In the genomic region with DNA sequence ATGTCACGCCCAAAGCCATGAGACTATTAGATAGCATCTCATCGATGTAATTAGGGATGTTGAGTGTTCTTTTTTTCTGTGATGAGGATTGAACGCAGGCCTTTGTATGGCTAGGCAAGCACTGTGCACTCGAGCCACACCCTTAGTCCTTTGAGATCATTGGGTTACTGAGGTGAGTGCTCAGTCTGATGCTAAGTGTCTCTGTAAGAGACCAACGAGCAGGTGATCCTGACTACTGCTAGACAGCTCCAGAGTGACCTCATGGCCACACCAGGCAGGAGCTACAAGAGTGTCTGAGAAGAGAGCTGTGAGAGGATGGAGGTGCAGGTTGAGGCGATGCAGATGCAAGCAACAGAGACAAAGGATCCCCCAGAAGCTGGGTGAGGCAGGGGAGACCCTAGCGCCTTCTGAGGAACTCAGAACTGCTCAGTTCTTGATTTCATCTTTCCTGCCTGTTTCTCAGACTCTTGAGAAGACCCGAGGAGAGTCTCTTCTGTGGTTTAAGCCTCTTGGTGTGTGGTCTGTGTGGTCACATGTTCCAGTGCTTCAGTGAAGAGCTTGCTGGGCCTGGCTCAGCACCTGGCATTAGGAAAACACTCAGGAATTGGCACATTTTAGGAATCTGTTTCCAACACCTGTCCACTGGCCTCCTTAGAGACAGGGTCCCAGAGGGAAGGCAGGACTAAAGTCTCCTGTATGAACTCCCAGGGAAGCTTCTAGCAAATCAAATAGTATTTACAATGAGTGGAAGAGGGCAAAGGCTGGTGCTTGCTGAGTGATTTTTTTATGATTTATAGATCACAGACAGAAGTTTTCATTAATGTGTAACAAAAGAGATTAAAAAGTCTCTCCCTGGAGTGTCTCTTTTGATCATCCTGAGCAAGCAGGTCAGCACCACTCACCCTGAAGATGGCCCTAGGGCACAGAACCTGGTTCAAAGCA, we compare ENCODE assay signal across 28 mouse cellular contexts. TPM values are rescaled to one million over a fixed set of nuclear protein-coding genes. Genes with fewer than 3 reads are reported as not detected.
DNase-seq lines count a peak whose midpoint lies in the region; ATAC-seq and TF ChIP-seq lines count a peak whose summit lies in the region.
"Had no signal": no experiment of that assay in that cellular context is flagged by ENCODE, and none has a peak within 500 bp of the region (broad histone marks: within the 10 kb centered on the region; RNA-seq: fewer than 3 reads in every experiment).

No protein-coding gene starts in this region.

- H3K9ac ChIP-seq in lung, embryonic 14.5 days, result no peak overlapping the region
- H3K9ac ChIP-seq: embryonic facial prominence, embryonic 12.5 days; heart, embryonic 12.5 days; hindbrain, embryonic 14.5 days; liver, embryonic 12.5 days; liver, postnatal 0 days; midbrain, embryonic 13.5 days; neural tube, embryonic 15.5 days had no signal

- peak; percentile 56 for ATAC-seq in lung, embryonic 14.5 days (ENCODE audit: insufficient read depth)
- ATAC-seq: forebrain, embryonic 16.5 days; liver, embryonic 12.5 days; liver, postnatal 0 days; midbrain, embryonic 13.5 days had no signal

- 62% methylated on average over 8 of the region's 8 CpGs for WGBS in lung, embryonic 14.5 days
- 85% methylated on average over 8 of the region's 8 CpGs for WGBS in embryonic facial prominence, embryonic 10.5 days

- no peaks in the 10 kb centered on the region for H3K27me3 ChIP-seq in lung, embryonic 14.5 days (ENCODE audit: insufficient read depth, low read length)
- H3K27me3 ChIP-seq in embryonic facial prominence, embryonic 10.5 days (replicated peaks; ENCODE audit: low read depth, poor library complexity, severe bottlenecking), result no peaks in the 10 kb centered on the region
- H3K27me3 ChIP-seq: embryonic facial prominence, embryonic 12.5 days; midbrain, embryonic 13.5 days; neural tube, embryonic 15.5 days had no signal

- H3K4me3 ChIP-seq in lung, embryonic 14.5 days (ENCODE audit: low read depth, low read length), result no peak overlapping the region
- H3K4me3 ChIP-seq in embryonic facial prominence, embryonic 10.5 days, result no peak overlapping the region
- H3K4me3 ChIP-seq: embryonic facial prominence, embryonic 12.5 days; gastrocnemius, adult 2 months; heart, adult 2 months; heart, embryonic 12.5 days; liver, embryonic 12.5 days; megakaryocyte, embryonic 14.5 days; midbrain, embryonic 13.5 days; neural tube, embryonic 15.5 days had no signal

- H3K9me3 ChIP-seq in lung, embryonic 14.5 days (ENCODE audit: low read depth, low read length), result no peaks in the 10 kb centered on the region
- H3K9me3 ChIP-seq in embryonic facial prominence, embryonic 10.5 days, result no peaks in the 10 kb centered on the region; the same call in 1 of the 2 replicates
- H3K9me3 ChIP-seq: embryonic facial prominence, embryonic 12.5 days; liver, embryonic 12.5 days; midbrain, embryonic 13.5 days; neural tube, embryonic 15.5 days had no signal

- H3K36me3 ChIP-seq in lung, embryonic 14.5 days (ENCODE audit: insufficient read depth), result no peaks in the 10 kb centered on the region
- H3K36me3 ChIP-seq in embryonic facial prominence, embryonic 10.5 days (replicated peaks), result no peaks in the 10 kb centered on the region
- H3K36me3 ChIP-seq: embryonic facial prominence, embryonic 12.5 days; heart, embryonic 12.5 days; liver, embryonic 12.5 days; midbrain, embryonic 13.5 days; neural tube, embryonic 15.5 days had no signal

- H3K4me1 ChIP-seq in lung, embryonic 14.5 days (ENCODE audit: insufficient read depth), result no peaks in the 10 kb centered on the region
- H3K4me1 ChIP-seq in embryonic facial prominence, embryonic 10.5 days, result peaks cover 16% of the 10 kb centered on the region
- H3K4me1 ChIP-seq: embryonic facial prominence, embryonic 12.5 days; heart, embryonic 12.5 days; liver, embryonic 12.5 days; neural tube, embryonic 15.5 days had no signal

- no peak for TF ChIP-seq CTCF in lung, embryonic 14.5 days (IDR thresholded peaks at IDR 0.05; ENCODE audit: low read depth)

- 0 out of 2 replicates have a peak overlapping the region, but pooled peaks have one; percentile 7 for H3K27ac ChIP-seq in lung, embryonic 14.5 days (ENCODE audit: low read depth)
- H3K27ac ChIP-seq in embryonic facial prominence, embryonic 10.5 days (replicated peaks), result peak overlapping the region; percentile 48; the same call in 1 of the 2 replicates
- H3K27ac ChIP-seq: embryonic facial prominence, embryonic 12.5 days; gastrocnemius, adult 2 months; heart, adult 2 months; hindbrain, embryonic 14.5 days; liver, embryonic 12.5 days; midbrain, embryonic 13.5 days; neural tube, embryonic 15.5 days had no signal

- intact Hi-C loops in left cerebral cortex, postnatal 25 days (cut with DNase I), result no loop called here

- DNase-seq in lung, embryonic 14.5 days, result peak; percentile 37
- DNase-seq in lung, postnatal 10 days, result no peak
- peak; percentile 33 for DNase-seq in ZHBTc4 (ENCODE audit: low read depth, low spot score)
- no peak for DNase-seq in embryonic facial prominence, embryonic 10.5 days (ENCODE audit: low spot score)
- peak; percentile 32 for DNase-seq in lung, postnatal 25 days (ENCODE audit: low spot score)
- no peak for DNase-seq in left cerebral cortex, postnatal 25 days (ENCODE audit: low spot score in 2 of 2)
- DNase-seq in right cerebral cortex, postnatal 25 days, result no peak
- DNase-seq: adrenal gland, adult 8-10 months; B cell, adult 2 months; cerebellum, adult 8-10 months; cerebellum, postnatal 25 days; gastrocnemius, adult 2 months; heart, adult 2 months; heart, postnatal 4 days; kidney, postnatal 14 days; liver, postnatal 0 days; right cerebral cortex, postnatal 14 days; thymus, adult 18-20 months; thymus, postnatal 4 days had no signal

- H3K4me2 ChIP-seq in lung, embryonic 14.5 days, result no peak overlapping the region
- H3K4me2 ChIP-seq: embryonic facial prominence, embryonic 12.5 days; heart, embryonic 12.5 days; hindbrain, embryonic 14.5 days; liver, embryonic 12.5 days; midbrain, embryonic 13.5 days; neural tube, embryonic 15.5 days had no signal

RNA-seq across cellular contexts. Expression of a gene that starts 10.9 kb away (rescaled TPM):
- 1.3 and 1.7 TPM in 2 replicates for polyA plus RNA-seq in lung, embryonic 14.5 days (2014; fragmentation: Nextera tagmentation; extraction: Ambion mirVana)
- 0.09 and 0.13 TPM in 2 replicates for polyA plus RNA-seq in embryonic facial prominence, embryonic 10.5 days (2016; fragmentation: Nextera tagmentation; extraction: Ambion mirVana)
- total RNA-seq in left cerebral cortex, postnatal 25 days (2021), result under 1 TPM in 1 of 2 experiments, not detected in 1; 0.25 TPM
- total RNA-seq: monocyte, adult 5-6 weeks had no signal

RNA-seq across cellular contexts. Expression of a gene that starts 41.0 kb away (rescaled TPM):
- polyA plus RNA-seq in lung, embryonic 14.5 days (2014; fragmentation: Nextera tagmentation; extraction: Ambion mirVana), result 0.42 and 0.62 TPM in 2 replicates
- 1.5 and 2.0 TPM in 2 replicates for polyA plus RNA-seq in embryonic facial prominence, embryonic 10.5 days (2016; fragmentation: Nextera tagmentation; extraction: Ambion mirVana)
- 10 to 100 TPM; 29.8 to 32.3 TPM for total RNA-seq in left cerebral cortex, postnatal 25 days (2021)
- total RNA-seq: gastrocnemius, adult 2 months; heart, postnatal 4 days; monocyte, adult 5-6 weeks had no signal
- polyA plus RNA-seq: liver, postnatal 0 days had no signal

Comparison
In these comparisons a context has a peak if more than half of its experiments do, and no peak if none do; other contexts are left out.
1. DNase-seq: peak in lung, embryonic 14.5 days (single experiment), ZHBTc4 (single experiment) and lung, postnatal 25 days (single experiment); none in lung, postnatal 10 days (single experiment), embryonic facial prominence, embryonic 10.5 days (single experiment), left cerebral cortex, postnatal 25 days (0 of 2) and right cerebral cortex, postnatal 25 days (single experiment).